Mouse (Mus musculus) telencephalon, adult 2 months (tissue): ENCODE data around the gene Ntsr2.

Source experiments
- DNase-seq: peaks from one replicate; pipeline ENCODE4 v3.0.0-alpha.2; 2011; ENCODE audit warnings: low read depth, low spot score

Ntsr2 gene

DNA sequence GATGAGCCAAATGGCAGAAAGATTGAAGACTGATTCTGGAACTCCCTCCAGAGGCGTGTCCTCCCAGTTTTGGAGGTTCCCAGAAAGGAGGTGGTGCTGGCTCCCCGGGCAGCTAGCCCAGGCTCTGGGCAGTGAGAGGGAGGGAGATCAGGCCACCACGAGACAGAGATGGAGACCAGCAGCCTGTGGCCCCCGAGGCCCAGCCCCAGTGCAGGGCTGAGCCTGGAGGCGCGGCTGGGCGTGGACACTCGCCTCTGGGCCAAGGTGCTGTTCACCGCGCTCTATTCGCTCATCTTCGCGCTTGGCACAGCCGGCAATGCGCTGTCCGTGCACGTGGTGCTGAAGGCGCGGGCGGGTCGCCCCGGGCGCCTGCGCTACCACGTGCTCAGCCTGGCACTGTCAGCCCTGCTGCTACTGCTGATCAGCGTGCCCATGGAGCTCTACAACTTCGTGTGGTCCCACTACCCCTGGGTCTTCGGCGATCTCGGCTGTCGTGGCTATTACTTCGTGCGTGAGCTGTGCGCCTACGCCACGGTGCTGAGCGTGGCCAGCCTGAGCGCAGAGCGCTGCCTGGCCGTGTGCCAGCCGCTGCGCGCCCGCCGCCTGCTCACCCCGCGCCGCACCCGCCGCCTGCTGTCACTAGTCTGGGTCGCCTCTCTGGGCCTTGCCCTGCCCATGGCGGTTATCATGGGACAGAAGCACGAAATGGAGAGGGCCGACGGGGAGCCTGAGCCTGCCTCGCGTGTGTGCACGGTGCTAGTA is at the start of gene Ntsr2:
Gene Ntsr2, plus strand, starts transcription at position 51 of the 762 bp plus-strand sequence.
- no peak for DNase-seq

DNA sequence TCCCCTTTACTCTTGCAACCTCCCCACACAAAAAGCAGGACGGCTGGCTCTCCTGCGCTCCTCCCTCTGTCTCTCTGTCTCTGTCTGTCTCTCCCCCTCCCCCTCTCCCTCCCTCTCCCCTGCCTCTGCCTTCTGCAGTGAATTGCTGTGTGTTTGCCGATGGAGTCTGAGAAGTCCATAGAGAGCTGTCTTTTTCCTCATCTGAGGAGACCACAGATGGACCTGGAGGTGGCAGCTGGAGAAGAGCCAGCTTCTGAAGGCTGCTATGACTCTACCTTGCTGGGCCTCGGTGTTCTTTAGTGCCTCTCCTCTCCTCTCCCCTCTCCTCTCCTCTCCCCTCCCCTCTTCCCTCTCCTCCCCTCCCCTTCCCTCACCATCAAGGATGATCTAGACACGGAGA is 47.6 kb upstream of the Ntsr2 start:
- DNase-seq = no peak

DNA sequence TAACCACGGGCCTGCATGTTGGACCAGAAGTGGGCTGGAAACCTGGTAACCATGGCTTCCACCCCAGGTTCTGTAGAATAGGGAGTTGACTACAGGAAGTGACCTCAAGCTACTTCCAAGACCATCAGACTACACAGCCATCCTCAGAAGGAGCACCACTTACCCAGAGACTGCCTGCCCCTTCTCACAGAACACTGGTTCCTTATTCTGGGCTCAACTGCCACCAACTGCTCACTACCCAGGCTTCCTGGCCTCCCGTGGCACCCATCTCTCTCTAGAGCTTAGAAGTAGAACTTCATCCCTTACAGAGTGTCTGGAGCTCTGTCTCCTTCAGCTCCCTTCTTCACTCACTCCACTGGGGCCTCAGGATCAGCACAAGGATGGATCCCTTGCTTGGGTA is 42.2 kb upstream of the Ntsr2 start, which contains the start of gene Lpin1:
Gene Lpin1, minus strand, starts transcription at position 31 of the 400 bp plus-strand sequence.
- no peak for DNase-seq

DNA sequence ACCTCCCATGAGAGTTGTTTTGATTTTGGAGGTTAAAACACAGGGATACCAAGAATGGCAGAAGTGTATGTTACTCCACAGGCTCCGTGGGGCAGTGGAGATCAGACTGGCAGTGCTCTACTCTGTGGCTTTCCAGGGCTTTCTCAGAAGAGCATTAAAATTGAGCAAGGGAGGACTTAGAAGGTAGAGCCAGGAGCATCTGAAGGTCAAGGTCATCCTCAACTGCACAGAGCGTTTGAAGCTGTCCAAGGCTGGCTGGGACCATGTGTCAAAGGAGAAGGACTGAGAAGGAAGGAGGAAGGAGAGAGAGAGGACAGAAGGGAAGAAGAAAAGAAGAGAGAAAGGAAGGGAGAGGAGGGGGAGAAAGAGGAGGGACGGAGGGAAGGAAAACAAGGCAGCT is 38.6 kb upstream of the Ntsr2 start:
- no peak for DNase-seq

DNA sequence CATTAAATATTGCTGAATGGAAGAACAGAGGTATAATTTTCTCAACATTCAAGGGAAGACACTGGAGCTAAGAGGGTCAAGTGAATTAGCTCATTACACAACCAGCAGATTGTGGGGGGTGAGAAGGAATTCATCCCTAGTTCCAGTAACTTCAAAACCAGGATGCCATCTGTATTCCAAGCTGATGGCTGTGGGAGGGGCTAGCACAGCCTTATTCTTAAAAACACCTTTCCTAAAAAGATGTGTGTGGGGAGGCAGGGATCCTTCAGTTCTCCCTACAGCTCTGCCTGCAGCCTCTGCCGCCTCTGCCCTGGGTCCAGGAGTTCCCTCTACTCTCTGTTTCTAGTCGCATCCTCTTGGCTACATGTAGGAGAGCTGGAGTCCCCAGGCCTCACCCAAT is 37.4 kb upstream of the Ntsr2 start:
- peak; percentile 28 for DNase-seq

DNA sequence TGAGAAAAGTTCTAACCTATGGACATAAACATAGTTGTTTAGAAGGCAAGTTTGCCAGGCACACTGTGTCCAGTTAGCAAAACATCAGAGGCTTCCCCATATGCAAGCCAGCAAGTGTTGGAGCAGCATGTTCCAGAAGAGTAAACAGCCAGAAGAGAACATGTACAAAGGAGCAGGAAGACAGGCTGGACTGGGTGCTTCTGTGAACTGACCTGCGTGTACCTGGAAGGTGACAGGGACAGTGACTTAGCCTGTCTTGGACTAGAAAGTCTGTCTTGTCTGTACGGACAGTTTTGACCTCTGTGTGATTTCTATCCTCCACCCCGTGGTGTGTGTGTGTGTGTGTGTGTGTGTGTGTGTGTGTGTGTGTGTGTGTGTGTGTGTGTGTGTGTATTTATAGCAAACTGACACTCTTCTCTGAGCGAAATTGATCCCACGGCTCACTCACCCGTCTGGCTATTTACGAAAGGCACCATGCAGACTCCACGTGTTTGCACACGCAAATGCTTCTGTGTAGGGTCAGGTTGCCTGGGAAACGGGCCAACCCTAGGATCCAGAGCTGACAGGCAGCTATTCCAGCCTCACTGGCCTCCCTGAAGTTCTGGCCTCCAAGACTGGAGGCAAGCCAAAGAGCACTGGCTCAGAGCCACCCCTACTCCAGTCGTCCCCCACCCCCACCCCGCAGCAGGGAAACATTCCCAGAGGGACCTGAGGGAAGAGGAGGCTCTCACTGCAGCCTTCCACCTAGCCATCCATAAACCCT is 34.5 kb upstream of the Ntsr2 start:
- no peak for DNase-seq

DNA sequence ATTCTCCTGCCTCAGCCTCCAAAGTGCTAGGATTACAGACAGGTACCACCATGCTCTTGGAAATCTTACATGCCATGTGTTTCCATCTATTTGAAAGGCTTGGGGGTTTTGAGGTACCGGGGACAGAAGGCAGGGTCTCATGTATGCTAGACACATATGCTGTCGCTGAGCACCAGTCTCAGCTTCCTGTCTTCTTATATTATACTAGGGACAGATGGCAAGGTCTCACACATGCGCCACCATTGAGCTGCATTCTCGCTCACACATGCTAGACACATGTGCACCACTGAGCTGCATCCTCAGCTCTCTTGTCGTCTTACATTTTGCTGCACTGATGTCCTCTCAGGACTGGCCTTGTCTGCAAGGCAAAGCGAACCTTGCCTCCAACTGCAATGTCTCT is 33.7 kb upstream of the Ntsr2 start:
- no peak for DNase-seq

DNA sequence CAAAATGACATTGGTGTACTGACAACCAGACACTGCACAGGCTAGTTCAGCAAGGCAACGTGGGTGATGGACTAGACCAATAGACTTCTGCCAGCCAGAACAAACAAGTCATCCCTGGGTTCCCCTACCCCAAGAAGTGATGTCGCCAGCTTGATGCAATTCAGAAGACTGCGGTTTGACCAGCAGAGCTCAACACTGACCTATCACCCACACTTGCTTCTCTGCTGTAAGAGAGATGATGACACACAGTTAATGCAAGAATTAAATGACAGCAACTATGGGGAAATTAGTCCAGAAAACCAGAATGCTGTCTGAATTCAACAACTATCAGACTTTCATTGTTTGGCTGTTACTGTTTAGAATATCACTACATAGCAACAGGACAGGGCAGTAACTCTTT is 33.0 kb upstream of the Ntsr2 start:
- DNase-seq = no peak

DNA sequence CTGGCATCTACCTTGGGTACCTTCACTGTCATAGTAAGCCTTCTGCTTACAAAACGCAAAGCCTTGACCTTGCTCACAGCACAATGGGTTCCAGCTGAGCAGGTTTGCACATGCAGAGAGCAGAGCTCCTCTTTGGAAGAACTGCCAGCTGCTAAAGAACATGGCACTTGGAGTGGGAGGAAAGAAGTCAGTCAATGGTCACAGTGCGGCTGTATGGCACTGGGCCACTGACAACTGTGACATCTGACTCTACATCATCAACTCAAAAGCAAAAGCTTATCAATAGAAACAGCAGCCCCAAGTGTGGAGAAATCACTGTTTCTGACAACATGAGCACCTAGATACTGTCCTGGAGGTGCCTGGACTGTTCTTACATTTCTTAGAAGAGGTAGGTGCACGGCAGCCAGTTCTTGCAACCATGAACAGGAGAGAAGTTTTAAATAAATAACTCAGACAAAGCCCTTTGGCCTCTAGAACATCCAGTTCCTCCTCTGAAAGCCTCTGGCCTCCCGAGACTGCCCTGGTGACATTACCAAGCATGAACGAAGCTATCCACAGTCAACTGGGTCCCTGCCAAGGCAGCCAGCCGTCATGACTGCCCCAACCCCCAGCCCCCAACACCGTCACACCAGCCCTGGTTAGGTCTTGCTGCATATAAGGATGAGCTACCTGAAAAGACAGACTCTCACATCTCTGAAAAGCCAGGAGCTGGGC is 22.9 kb upstream of the Ntsr2 start:
- DNase-seq = no peak

DNA sequence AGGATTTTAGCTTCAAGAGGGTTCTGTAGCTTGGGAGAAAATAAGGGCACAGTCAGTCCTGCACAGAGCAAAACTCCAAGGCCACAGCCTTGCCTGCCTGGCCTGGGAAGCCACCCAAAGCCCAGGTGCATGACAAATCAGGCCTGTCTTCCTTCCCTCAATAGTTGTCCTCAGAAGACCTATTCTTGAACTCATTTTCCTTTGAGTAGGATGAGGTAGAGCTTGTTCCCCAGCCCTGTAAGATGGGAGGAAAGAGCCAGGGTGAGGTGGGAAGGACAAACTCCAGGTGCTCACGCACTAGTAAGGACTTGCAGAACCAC is 22.4 kb upstream of the Ntsr2 start:
- no peak for DNase-seq

DNA sequence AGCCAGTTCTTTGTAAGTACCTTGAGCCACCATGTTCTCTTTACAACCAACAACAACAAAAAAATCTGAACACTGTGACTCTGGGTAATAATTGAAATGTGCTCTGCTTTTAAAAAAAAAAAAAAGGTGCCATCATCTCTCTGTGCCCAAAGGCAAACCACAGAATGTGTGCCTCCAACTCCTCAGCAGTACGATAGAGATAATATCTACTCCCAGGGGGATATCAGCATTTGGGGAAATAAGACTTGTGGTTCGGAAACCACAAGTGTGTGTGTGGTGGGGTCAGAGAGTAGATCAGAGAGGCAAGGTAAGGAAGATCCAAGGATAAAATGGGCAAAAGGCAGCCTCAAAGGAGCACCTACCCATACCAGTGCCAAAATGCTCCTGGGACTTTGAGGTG is 21.8 kb upstream of the Ntsr2 start:
- no peak for DNase-seq

DNA sequence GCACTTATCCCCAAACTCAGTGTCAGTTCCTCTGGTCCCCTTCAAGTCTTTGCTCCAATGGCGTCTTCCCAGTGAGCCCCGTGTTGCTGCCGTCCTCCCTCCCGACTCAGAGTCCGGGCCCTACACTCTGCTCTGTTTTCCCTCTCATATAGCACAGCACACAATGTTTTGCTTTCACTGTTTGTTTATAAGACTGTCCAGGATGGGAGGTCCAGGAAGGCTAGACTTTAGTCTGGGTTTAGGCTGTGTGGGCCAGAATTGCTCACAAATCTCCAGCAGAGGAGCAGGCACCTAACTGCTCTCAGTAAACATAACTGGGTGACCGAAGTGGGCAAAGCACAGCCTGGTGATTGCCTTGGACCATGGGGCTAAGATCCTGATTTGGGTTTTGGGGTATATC is 19.9 kb upstream of the Ntsr2 start:
- DNase-seq = no peak

DNA sequence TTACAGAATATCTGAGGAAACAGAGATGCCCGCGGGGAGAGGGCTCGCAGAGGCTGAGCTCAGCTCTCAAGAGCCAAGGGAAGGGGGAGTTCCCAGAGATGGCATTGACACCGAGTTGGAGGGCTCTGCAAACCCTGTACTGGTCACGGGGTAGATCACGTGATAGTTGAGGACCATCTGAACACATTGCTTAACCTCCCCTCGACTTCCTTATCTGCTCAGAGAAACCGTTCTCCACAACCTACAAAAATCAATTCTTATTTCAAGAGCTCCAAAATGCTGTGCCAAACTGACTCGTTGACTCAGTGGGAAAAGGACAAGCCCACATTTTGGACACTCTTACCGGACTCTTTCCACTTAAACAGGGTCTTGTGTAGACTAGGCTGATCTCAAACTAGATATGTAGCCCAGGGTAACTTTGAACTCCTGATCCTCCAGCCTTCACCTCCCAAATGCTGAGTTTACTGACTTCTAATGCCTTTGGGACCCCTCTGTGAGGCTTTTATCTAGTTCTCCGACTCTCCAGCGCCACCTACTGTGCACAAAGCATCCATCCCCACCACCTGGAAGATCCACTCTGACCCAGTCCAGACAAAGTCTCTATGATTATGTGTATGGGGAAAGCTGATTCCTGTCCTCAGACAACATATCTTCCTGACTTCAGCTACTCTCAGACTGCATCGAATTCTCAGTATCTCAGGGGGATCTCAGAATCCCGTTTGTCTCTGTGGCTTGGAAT is 18.9 kb upstream of the Ntsr2 start:
- DNase-seq = no peak

DNA sequence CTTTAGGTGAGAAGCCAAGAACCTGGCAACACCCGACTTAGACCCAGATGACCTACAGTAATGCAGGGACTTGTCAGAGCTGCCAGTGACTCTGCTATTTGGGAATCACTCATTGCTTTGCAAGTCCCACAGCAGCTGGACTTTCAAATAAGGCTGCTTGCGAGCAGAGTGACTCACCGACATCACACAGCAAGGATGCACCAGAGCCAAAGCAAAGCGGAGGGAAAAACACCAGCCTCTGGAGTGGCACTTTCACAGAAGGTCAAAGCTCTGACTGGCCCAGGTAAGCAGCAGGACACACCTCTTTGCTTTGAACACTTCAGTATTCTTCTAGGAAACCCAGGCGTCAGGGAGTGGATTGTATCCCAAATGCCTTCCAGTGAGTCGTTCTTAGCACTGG is 17.4 kb upstream of the Ntsr2 start:
- no peak for DNase-seq

DNA sequence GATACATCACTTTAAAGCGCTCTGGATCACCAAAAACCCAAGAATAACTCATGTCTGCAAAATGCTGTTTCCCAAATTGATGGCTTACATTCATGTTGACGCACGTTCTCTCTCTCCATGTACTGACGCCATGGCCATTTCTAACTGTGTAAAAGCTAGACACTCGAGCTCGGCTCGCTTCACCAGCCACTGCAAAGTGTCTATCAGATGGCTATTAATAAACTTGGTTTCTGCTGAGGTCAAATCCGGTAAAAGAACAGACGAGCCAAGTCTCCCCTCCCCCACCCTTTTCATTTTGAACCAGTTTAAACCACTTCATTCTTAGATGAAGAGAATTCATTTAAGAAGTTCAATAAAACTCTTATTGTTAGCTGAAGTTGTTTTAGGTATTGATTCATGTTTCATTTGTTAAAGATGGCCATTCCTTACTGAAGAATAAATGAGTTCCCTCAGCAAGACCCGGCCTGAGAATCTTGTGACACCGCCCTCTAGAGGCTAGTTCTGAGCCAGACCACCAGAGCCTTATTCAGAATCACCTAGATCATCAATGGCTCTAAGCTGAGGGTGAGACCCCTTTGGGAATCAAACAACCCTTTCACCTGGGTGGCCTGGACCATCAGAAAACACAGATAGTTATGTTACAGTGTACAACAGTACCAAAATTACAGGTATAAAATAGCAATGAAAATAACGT is 14.0 kb upstream of the Ntsr2 start:
- no peak for DNase-seq

DNA sequence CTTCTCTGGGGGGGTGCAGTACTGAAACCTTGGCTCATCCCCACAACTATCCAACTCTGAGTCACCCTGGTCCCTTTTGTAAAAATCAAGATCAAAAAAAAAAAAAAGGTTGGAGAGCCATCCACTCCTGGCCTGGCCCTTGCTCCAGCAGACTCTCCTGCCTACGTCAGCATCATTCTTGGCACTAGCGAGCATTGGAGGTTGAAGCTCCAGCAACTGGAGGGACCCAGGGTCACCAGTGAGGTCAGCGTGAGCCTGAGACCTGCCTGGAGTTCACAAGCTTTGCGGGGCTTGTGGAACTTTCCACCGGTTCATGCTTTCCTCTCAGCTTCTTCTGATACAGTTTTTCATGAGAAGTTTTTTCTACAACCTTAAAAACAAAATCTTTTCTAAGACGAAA is 13.1 kb upstream of the Ntsr2 start:
- DNase-seq = no peak

DNA sequence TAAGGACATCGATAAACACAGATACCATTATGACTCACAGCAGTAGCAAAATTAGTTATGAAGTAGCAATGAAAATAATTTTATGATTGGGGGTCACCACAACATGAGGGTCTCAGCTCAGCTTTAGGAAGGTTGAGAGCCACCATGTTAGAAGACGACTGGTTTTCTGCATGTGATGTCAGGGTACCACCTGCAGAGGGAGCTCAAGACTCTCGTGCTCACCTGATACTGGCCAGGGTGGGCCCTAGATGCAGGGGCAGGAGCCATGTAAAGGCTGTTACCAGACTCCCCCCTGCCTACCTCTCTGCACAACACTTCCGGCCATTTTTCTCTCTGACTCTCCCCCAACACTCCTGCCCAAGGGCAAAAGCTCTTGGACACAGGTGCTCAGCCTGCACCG is 11.2 kb upstream of the Ntsr2 start:
- no peak for DNase-seq

DNA sequence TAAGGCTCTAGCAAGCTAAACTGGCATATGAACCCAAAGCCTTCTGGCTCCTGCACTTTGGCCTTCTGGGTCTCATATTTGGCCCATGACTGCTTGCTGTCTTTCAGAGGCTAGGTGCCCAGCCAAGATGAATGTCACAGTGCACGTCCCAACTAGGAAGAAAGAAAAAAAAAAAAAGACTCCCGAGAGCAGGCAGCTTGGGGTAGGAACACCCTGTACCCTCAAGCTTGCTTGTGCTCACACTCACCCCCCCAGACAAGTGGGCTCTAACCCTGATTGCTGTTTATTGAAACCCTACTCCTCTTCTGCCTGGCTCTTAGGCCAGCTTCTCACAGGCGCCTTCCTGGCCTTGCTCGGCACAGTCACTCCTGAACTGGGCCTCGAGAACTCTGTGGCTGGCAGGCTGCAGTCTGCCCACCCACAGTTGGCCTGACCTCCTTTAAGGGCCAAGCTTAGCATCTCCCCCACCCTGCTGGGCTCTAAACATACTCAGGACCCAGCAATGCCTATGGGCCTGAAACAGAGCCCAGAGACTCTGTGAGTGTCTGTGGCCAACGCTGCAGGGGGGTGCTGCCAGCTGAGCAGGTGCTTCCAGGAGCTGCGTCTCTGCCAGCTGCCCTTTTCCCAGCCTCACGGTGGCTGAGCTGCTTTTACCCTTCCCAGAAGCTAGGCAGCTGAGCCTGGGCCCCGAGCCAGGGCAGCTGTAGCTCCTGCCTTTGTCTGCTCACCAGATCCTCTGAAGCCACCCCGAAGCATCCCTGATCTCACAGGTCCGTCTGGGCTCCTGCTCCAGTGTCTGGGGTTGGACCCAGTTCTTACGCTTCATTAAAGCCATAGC is 9.5 kb upstream of the Ntsr2 start:
- DNase-seq = no peak

DNA sequence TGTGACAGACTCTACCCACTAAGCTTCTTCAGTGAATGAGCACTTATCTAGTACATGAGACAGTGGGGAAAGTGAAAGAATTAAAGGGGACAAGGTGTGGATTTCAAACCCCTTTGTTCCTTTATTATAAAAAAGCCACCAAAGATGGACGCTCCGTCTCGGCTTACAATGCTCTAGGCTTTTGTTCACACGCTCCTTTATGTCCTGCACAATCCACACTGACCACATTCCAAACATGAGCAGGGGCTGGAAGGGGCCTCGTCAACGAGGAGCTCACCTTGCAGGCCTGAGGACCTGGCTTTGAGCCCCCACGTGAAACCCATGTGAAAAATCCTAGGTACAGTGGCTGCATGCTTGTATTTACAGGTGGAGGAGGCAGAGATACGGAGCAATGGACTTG is 8.5 kb upstream of the Ntsr2 start:
- DNase-seq = no peak

DNA sequence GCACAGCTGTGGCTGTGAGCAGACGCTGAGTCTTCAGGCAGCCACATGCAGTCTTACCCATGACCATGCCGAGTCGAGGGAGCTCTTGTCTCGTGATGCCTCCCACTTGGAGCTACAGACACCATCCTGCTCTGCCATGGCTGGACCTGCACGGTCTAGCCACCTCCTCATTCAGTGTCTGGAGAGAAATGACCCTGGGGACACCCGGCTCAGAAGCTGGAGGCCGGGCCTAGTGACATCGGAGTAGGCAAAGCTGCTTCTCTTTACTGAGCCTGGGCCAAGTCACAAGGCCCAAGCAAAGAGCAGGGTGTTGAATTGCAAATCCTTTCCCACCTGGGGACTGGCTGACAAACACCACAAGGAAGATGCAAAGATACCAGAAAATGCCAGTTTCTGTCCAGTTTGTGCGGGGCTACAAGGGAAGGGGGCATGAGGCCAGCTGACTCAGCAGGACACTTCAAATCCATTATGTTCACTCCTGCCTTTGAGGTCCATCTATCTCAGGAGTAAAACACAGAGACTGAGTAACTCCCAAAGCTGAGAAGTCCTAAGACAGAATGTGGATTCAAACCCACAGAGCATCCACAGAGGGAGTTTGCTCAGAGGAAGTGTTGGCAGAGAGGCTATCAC is 6.3 kb upstream of the Ntsr2 start:
- DNase-seq = no peak
